Mouse (Mus musculus): ENCODE results near the gene Gtf2ird2.

The Gtf2ird2 gene

DNA sequence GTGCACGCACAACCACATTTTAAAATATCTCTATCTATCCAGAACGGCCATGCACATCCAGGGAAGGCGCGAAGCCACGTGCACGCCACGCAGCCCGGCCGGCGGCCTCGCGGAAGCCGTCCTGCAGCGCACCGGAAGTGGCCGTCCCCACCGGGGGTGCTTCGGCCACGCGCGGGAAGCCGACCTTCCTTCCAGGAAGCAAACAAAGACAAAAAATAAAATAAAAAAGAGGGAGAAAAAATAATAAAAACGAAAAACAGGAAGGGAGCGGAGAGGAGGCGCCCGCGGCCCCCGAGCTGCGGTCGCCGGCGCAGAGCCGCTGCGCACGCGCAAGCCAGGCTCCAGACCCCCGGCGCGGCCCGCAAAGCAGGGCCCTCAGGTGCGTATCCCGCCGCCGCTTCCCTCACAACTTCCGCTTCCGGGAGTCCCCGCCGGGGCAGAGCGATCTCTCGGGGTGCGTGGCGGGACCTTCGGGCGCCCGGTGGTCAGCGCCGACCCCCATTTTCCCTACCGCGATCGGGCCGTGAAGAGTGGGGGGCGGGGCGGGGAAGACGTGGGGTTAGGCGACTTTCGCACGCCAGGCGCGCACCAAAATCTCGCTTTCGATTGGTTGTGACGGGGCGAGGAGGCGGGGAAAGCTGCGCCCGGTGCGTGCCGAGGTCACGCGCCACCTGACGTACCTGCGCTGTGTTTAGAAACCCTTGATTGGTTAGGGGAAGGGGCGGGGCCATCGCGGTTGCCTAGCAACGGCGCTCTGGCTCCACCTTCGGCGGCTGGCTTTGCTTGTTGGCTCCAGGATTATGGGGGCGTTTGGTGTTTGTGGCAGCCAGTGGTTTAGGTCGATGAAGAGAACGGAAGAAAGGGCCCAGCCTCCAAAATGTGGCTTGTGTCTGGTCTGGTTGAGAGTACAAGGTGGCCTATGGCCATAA, at the start of gene Gtf2ird2:
Gene Gtf2ird2 (plus strand): TSS at position 140 of the 929 bp plus-strand sequence.
- DNase-seq = peak; percentile 99

DNA sequence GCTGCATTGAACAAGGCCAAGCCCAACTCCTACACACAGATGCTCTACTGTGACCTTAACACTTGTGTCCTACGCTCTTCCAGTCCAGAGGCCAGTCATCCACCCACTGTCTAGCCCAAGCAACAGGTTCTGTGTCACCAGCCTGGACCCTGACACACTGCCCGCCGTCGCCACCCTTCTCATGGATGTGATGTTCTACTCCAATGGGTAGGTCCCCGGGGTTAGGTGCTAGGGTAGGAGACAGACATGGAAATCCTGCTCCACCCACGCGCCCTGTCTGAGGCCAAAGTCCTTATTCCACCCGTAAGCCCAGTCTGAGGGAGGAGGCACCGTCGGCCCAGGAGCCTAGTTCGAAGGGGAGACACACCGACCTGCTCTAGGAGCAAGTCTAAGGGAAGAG, 47.8 kb upstream of the Gtf2ird2 start:
- DNase-seq = no peak

DNA sequence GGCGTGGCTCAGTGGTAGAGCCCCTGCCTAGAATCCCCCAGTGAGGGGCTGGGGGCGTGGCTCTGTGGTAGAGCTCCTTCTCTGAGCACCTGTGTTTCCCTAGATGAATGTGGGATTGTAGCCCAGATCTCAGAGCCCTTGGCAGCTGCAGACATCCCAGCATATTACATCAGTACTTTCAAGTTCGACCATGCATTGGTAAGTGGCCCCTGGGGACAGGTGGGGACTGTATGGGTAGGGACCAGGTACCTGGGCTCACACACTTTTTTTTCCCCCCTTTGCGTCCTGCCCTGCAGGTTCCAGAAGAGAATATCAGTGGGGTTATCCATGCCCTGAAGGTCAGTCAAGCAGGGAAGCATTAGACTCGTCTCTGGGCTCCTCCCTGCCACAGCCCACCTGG, 45.9 kb upstream of the Gtf2ird2 start:
- no peak for DNase-seq

DNA sequence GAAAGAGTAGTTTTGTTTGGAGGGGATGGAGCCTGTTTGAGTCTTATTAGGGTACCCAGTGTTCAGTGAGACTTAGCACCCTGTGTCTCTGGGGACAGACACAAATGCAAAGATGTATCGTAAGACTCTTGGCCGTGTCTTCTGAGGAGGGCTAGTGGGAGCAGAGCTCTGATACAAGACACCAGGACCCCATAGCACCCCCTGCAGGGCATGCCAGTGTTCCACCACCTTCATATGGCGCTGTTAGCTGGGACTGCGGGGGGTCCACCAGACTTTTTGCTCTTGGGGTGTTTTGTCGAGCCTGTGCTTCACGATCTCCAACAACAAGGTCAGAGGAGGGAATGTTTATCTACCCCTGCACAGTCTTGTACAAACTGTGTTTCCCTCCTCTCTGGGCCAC, 44.4 kb upstream of the Gtf2ird2 start:
- no peak for DNase-seq

DNA sequence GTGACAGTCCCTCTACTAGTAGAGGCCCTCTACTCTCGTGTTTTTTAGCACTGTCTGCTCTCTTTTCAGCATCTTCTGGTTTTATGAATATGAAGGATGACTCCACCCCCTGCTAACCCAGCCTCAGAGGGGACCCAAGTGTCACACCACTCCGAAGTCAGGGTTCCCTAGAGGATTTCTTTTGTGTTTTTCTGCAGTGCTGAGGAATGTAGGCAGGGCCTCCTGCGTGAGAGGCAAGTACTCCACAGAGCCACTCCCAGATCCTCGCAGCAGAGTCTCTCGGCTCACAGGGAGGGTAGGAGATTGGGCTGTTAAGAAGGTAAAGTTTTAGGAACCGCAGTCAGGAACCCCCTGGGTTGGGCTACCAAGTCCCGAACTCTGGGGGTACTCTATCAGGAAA, 42.6 kb upstream of the Gtf2ird2 start:
- DNase-seq = no peak

DNA sequence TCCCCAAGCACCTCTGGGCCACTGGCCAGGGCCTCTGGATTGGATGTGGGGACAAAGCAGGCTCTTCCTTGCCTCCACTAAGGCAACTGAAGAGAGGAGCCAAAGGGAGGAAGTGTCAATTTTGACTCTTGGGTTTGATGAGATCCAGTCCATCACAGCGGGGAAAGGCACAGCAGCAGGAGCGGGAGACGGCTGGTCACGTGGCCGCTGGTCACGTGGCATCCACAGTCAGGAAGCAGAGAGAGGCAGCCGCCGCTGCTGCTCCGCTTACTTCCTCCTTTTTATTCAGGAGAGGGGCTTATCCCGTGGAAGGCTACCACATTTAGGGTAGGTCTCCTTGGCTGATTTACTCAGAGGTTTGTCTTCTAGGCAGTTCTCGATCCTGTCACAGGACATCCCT, 41.4 kb upstream of the Gtf2ird2 start:
- no peak for DNase-seq

DNA sequence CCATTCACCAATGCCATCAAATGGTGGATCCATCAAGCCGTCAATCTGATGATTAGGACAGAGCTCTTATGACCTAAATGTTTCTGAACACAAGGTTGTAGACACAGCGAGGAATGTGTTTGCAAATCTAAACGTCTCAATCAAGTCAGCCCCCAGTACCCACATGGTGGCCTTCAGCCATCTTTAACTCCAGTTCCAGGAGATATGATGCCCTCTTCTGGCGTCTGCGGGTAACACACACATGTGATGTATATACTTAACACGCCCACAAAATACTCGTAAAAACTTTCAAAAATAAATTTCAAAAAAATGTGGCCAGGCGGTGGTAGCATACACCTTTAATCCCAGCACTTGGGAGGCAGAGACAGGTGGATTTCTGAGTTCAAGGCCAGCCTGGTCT, 38.8 kb upstream of the Gtf2ird2 start:
- DNase-seq = no peak

DNA sequence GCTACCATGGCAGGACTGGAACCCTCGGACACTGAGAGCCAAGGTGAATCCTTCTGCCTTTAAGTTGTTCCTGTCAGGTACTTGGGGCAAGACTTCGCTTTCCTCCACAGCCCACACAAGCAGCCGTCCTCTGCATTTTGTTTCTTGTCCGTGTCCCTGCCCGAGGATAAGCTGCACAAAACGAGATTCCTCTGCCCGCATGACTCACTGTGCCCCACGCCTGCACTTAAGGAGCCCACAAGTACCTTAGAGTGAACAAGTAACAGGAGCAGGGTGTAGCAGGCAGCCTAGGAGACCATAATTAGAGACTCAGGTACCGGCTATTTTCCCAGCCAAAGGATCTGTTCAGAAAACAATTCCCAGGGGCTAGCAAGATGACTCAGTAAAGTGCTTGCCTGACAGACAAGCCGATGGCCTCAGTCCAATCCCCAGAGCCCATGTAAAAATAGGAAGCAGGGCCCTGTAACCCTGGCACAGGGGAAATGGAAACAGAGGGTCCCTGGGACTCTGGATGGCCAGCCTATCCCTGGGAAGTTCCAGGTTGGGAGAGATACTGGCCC, 36.5 kb upstream of the Gtf2ird2 start:
- no peak for DNase-seq

DNA sequence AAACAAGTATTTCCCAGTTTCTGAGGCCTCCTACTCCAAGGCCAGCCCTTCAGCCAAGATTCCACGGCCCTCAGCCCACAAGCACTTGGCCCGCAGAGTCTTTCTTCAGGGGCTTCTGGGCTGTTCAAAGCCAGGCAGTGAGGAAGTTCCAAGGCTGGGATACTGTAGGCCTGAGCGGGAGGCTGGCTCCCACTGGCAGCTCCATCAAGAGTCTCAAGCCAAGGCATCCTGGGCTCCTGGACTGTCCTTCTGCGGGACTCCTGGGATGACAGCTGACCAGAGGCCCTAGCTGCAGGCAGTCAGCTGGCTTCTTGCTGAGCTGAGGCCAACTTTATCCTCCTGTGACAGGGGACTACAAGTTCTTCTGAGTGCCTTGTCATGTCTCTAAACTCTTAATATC, 35.7 kb upstream of the Gtf2ird2 start:
- DNase-seq = no peak

DNA sequence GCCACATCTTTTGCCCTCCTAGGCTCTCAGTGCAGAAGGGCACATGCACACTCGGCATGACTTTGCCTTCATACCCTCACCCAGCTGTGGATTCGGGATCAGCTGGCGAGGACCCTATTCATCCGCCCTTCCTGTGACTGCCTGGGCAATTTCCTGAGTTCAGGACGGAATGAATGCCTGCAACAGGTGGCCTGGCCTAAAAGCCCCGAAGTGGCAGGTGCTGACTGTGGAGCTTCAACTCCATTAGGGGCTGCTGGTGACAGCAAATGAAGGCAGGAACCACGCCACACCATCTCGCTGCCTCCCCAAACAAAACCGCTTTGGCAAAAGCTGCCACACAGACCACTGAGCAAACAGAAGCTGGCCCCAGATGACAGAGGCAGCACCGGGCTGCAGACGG, 31.9 kb upstream of the Gtf2ird2 start:
- DNase-seq = no peak

DNA sequence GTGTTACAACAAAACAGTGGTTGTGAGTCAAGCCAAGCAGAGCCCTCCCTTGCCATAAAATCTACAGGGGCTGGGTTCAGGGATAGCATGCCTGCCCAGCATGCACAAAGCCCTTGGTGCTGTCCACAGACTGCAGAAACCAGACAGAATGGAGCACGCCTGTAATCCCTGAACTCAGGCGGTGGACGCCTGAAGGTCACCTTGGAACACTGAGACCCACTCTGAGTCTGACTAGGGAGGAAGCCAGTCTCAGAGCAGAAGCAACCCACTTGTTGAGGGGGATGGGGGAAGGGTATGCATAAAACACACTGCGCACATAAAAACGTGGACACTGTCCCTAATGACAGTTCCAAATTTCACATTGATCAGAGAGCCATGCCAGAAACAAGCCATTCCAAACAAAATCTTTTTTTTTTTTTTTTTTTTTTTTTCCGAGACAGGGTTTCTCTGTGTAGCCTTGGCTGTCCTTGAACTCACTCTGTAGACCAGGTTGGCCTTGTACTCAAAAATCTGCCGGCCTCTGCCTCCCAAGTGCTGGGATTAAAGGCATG, 27.8 kb upstream of the Gtf2ird2 start:
- no peak for DNase-seq

DNA sequence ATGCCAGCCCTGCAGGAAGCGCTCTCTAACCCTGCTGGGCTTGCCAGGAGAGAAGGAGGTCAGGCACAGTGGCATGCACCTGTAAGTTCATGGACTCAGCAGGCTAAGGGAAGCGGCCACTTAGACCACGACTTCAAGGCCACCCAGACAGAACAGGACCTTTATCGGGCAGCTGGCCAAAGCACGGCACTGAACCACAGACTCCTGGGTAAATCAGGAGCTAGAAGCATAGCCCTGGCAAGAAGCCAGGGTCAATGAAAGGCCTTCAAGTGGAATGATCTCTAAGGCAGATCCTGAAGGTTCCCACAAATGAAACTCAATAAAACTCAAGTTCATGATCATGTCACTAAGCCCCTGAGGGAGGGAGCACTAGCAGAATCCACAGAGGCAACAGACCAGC, 19.1 kb upstream of the Gtf2ird2 start:
- no peak for DNase-seq

DNA sequence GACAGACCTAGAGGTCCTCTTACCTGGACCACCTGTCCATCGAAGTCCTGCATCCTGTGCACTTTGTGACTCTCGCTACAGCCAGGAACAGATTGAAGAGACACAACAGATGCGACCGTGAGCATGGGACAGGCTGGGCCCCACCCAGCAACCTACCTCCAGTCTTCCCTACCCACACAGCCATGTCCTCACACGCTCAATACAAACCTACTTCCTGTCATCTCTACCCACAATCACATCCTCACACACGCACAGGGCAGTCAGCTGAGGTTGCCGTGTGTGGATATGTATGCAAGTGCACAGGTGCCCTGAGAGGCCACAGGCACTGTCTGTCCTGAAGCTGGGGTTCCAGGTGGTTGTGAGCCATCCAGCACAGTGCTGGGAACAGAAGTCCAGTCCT, 17.2 kb upstream of the Gtf2ird2 start:
- DNase-seq = no peak

DNA sequence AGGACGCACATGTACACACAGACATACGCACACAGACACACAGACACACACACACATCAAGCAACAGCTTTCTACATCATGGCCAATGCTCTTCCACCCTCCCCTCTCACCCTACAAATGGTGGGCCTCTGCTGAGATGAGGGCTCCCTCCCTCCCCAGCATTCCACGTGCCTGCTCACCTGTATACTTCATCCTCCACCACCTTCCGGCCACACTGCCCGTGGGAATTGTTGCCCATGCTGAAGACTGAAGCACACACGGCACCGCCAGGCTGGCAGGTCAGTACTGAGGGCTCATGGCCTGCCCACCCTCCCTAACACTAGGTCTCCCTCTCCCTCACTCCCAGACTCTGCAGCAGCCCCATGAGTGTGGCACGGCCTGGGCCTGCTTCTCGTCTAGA, 15.8 kb upstream of the Gtf2ird2 start:
- no peak for DNase-seq

DNA sequence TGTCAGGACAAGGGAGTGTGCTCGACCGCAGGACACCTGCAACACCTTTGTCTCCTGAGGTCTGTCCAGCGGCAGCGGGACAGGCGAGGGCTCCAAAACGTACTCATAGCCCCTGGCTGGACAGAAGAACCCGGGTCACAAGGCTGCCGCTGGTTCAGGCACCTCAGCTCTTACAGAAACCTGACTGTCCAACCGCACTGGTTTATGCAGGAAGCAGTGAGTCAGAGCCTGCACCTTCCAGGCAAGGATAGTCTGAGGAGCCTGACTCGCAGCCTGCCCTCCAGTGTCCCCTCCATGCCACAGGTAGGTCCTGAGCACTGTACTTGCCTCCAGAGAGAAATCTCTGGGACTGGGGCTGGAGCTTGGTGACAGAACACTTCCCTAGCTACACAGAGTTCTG, 14.6 kb upstream of the Gtf2ird2 start:
- no peak for DNase-seq

DNA sequence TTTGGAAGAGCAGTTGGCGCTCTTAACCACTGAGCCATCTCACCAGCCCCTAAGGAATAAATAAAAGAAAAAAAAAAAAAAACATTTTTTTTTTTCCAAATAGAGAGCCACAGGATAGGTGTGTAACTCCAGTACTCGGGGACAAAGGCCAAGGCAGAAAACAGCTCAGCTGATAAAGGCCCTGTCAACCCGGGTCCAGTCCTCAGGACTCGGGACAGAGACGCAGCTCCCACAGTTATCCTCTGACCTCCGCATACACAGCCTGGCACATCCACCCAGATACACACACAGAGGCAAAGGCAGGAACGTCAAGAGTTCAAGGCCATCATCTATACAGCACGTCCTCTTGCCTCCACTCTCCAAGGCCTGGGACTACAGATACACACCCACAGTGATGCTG, 13.7 kb upstream of the Gtf2ird2 start:
- no peak for DNase-seq

DNA sequence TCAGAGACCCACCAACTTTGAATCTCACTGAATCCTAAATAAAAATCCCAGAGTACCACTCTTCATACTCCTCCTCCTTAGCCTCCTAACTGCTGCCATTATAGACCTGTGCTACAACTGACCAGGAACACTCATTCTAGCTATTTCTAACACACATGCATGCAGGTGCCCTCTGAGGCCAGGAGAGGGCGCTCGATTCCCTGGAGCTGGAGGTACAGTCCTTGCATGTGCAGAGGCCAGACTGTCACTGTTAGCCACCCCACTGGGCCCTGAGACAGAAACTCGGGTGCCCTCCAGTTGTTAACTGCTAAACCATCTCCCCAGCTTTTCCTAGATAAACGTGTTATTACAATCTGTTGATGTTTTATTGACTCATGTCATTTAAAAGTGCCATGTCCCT, 10.6 kb upstream of the Gtf2ird2 start:
- DNase-seq = peak; percentile 35

DNA sequence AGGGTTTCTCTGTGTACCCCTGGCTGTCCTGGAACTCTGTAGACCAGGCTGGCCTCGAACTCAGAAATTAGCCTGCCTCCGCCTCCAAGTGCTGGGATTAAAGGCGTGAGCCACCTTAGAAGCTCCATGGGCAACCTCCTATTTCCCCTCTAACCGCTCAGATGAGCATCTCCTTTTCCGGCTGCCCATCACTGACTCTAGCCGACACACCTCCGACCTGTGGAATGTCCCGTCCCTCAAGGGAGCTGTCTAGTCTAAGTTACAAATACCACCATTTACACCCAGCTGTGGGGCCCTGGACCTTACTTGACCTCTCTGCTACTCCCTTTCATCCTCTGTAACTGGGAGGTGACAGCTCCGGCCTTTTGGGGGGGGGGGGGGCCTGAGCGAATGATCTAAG, 8.1 kb upstream of the Gtf2ird2 start:
- peak; percentile 34 for DNase-seq

DNA sequence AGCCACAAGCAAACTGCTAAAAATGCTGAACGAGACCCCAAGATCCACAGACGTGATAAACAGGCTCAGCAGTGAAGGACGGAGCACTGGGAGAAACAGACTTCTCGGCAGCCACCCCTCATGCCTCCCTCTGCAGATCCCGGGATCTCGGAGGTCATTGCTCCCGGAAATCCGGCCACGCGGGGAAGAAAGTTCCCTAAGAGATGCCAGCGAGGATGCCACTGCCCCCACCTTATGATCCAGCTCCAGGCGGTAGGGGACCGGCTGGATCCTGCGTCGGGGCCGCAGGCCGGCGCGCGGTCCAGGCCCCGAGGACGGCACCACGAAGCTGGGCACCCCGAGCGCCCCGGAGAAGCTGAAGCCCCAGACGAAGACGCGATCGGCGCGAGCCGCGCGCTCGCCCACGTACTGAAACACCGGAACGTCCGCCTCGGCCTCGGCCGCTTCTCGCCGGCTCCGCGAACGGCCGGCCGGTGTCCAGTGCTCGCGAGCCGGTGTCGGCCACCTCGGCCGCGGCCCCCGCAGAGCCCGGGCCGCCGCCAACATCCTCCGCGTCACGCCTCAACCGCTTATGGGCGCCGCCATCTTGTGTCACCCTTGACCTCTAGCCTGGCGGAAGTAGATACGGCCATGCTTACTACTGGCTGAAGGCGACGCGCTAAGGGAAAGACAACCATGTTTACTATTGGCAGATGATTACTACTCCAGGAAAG, 7.5 kb upstream of the Gtf2ird2 start, which contains the start of gene Rcc1l:
Gene Rcc1l (minus strand): TSS at position 606 of the 713 bp plus-strand sequence.
- peak; percentile 89 for DNase-seq

DNA sequence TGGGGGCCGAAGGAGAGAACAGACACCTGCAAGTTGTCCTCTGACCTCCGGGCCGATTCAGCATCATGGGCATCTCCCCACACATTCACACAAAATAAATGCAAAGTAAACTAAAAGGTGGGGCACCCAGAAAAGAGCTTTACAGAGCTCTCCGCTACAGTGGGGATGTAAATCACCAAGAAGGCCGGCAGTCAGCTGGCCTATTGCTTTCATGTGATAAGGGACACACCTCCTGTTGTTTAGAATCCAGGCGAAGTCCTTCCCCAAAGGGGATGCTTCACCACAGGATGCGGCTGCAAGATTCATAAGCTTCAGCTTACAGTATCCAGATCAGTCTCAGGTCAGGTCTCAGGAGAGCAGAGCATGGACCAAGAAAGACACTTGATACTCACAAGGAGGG, 5.3 kb upstream of the Gtf2ird2 start:
- peak; percentile 22 for DNase-seq

DNA sequence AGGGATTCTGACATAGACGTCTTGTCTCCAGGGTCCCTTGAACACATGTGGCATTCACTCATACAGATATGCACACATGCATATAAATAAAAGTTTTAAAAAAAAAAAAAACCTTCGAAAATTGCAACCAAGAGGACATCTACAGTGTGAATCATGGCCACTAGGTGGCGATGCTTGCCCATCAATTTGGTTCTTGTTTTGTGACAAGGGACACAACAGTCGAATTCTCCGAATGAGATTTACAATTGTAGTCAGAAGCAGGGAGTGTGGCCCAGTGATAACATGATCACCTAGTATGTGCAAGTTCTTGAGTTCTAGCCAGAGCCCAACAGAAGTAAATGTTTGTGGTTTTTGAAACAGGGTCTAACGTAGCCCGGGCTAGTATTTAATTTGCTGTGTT, 3.9 kb upstream of the Gtf2ird2 start:
- peak; percentile 85 for DNase-seq

DNA sequence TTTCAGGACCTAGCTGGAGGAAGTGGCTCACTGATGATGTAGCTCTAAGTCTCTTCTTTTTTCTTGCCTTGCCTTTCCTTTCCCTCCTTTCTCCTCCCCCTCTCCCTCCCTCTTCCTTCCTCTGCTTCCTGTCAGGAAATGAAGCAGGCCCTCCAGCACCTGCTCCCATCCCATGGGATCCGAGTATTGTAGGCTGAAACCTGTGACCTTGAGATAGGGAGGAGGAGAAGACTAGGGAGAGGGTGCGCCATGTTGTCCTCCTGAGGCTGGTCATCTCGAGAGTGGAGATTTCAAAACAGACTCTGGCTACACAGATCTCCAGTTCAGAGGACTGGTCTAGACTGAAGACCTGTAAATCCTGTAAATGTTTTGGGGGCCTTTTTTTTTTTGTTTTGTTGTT, 1.6 kb upstream of the Gtf2ird2 start:
- no peak for DNase-seq

DNA sequence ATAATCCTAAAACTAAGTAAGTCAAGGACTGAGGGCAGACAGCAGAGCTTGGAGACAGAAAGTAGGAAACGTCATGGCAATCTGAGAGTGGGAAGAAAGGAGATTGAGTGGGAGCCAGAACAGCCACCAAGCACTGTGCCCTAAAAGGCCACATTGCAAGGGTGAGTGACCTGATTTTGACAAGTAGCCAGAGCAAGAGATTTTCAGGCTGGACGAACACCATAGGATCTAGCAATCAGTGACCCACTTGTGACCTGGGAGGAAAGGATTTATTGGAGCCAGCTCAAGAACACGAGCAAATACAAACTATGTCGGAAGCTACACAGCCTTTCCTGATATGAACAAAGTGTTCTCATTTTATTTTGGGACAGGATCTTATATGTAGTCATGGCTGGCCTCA, 1.1 kb upstream of the Gtf2ird2 start:
- peak; percentile 47 for DNase-seq

DNA sequence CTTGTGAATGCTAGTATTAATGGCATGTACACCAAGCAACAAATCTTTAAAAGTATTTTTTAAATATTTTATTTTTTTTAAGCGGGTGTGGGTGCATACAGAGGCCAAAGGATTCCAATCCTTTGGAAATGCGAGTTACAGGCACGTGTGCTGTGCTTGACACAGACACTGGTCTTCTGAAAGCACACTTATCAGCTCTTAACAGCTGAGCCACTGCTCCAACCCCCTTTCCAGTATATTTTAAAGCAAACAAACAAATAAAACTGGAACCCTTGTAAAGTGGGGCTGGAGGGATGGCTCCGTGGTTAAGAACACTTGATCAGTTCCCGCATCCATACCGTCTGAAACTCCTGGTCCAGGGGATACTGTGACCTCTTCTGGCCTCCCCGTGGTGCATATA, 657 bp upstream of the Gtf2ird2 start:
- DNase-seq = peak; percentile 45
